Mouse (Mus musculus): ENCODE data around the gene Tbc1d10b. TPM values are rescaled to one million over a fixed set of nuclear protein-coding genes. Genes with fewer than 3 reads are reported as not detected.

Tbc1d10b gene
- polyA plus RNA-seq, 1 experiment: 83.3 TPM

DNA sequence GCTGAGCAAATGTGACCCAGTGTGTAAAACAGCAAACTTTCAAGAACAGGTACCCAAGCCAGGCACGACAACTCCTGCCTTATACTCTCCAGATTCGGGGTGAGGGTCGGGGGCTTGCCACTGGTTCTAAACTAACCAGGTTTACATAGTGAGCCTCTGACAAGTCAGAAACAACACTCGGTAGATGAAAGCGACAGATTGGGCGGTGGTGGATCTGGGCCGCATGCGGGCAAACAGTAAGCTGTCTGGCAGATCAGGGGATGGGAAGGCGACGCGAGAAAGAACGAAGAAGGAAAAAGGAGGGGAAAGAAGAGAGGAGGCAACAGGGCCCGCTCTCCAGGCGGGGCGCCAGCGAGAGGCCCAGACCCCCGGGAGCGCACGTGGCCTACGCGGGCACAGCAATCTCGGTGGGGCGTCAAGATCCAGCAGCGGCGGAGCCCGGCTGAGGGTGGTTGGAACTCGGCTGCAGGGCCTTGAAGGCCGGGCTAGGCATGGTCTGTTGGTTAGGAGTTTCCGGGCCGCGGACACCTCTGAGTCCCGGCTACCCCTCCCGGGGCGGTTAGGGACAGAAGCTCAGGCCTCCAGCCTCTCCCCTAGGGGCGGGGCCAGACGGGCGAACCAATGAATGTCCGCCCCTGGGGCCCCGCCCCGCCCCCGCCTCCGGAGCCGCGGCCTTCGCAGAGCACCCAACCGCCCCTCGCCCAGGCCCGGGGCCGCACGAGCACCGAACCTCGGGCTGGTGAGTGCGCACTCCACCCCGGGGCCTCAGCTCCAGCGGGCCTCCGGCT lies 35.8 kb upstream of the Tbc1d10b start, which contains the start of gene Zfp771:
Gene Zfp771 (plus strand): TSS at position 405 of the 788 bp plus-strand sequence.
- Histone ChIP-seq H3K4me3 (replicated peaks) (peak within 1 kb of the TSS; percentile 96), H3K36me3 (replicated peaks; ENCODE audit: low read length) (peaks cover 37% of the 10 kb centered on the region), H3K27me3 (replicated peaks) (no peaks in the 10 kb centered on the region), H3K9me3 (peaks cover 5% of the 10 kb centered on the region; the same call in 1 of the 2 replicates), H3K4me1 (peaks cover 47% of the 10 kb centered on the region)
- TF ChIP-seq GATA1 (IDR thresholded peaks at IDR 0.05; ENCODE audit: borderline replicate concordance, low read length): no peak
- TF ChIP-seq FLI1 (IDR thresholded peaks at IDR 0.05; ENCODE audit: low read length): no peak

DNA sequence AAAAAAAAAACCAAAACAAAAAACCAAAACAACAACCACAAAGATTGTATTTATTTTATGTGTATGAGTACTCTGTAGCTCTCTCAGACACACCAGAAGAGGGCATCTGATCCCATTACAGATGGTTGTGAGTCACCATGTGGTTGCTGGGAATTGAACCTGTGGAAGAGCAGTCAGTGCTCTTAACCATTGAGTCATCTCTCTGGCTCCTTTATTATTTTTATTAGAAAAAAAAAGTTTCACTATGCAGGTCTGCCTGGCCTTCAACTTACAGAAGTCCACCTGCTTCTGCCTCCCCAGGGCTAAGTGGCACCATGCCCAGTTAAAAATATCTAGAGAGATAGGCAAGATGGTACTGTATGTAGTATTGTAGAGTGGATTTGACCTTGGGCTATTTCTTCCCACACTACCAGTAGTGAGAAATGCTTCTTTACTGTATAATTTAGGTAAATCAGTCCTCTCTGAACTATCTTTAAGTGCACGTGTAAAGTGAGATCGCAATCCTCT lies 35.1 kb upstream of the Tbc1d10b start:
- peaks cover 50% of the 10 kb centered on the region for H3K4me1 ChIP-seq
- peaks cover 38% of the 10 kb centered on the region for H3K36me3 ChIP-seq (replicated peaks; ENCODE audit: low read length)
- H3K4me3 ChIP-seq (replicated peaks): peak overlapping the region; percentile 96
- no peaks in the 10 kb centered on the region for H3K27me3 ChIP-seq (replicated peaks)
- peaks cover 5% of the 10 kb centered on the region; the same call in 1 of the 2 replicates for H3K9me3 ChIP-seq
- no peak for TF ChIP-seq FLI1 (IDR thresholded peaks at IDR 0.05; ENCODE audit: low read length)
- TF ChIP-seq GATA1 (IDR thresholded peaks at IDR 0.05; ENCODE audit: borderline replicate concordance, low read length): no peak

DNA sequence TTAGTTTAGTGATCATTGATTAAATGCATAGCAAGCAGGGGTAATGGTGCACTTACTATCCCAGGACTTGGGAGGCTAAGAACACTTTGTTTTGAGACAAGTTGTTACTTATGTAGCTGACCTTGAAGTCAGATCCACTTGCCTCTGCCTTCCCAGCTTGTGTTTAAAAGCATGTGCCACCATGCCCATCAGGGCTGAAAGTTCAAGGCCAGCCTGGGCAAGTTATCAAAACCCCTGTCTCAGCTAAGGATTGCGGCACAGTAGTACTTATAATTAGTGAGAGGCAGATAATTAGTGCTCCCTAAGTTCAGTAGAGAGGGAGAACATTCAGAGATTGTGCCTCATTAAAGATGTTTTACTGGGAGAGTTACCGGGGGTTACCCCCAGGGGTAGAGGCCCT lies 26.5 kb upstream of the Tbc1d10b start:
- TF ChIP-seq GATA1 (IDR thresholded peaks at IDR 0.05; ENCODE audit: borderline replicate concordance, low read length): no peak
- no peak for TF ChIP-seq FLI1 (IDR thresholded peaks at IDR 0.05; ENCODE audit: low read length)
- peaks cover 66% of the 10 kb centered on the region for H3K4me1 ChIP-seq
- peak overlapping the region; percentile 3 for H3K4me3 ChIP-seq (replicated peaks)
- H3K27me3 ChIP-seq (replicated peaks): no peaks in the 10 kb centered on the region
- H3K36me3 ChIP-seq (replicated peaks; ENCODE audit: low read length): peaks cover 57% of the 10 kb centered on the region
- H3K9me3 ChIP-seq: no peaks in the 10 kb centered on the region

DNA sequence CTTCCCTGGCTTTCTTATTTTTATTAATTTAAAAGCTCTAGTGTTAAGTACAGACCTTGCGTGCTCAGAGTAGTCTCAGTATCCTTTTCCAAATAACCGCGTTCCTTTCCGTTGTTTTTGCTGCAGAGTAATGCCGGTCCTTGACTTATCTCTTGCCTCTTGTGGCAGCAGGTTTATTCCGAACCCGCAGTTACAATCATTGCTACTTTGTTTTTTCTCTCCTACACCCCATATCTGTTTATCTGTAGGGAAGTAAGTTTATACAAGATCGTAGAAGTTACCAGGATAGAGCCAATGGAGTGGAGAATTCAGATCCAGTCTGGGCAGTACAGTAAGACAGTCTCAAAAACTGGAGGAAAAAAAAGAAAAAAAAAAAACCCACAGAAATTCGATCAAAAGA lies 25.5 kb upstream of the Tbc1d10b start:
- Histone ChIP-seq H3K36me3 (replicated peaks; ENCODE audit: low read length) (peaks cover 62% of the 10 kb centered on the region), H3K4me3 (replicated peaks) (peak overlapping the region; percentile 100), H3K9me3 (no peaks in the 10 kb centered on the region), H3K27me3 (replicated peaks) (no peaks in the 10 kb centered on the region), H3K4me1 (peaks cover 75% of the 10 kb centered on the region)
- TF ChIP-seq GATA1 (IDR thresholded peaks at IDR 0.05; ENCODE audit: borderline replicate concordance, low read length) (no peak), FLI1 (IDR thresholded peaks at IDR 0.05; ENCODE audit: low read length) (no peak)

DNA sequence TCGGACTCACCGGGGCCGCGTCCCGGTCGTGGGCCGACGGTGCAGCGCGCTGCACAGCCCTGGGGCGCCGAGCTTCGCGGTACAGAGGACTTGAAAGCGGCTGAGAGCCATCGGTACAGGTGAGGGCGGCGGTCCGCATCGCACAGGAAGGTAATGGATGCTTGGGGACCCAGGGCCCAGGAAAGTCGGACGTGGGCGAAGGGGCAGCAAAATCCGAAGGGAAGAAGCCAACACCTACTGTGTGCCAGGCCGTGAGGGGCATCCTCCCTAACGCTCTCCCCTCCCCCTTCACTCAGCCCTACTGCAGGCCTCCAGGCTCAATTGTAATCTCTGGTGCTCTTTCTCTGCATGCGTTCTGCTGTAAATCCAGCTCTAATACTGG lies 25.1 kb upstream of the Tbc1d10b start:
- Histone ChIP-seq H3K4me3 (replicated peaks) (peak overlapping the region; percentile 100), H3K27me3 (replicated peaks) (no peaks in the 10 kb centered on the region), H3K4me1 (peaks cover 74% of the 10 kb centered on the region), H3K9me3 (no peaks in the 10 kb centered on the region), H3K36me3 (replicated peaks; ENCODE audit: low read length) (peaks cover 58% of the 10 kb centered on the region)
- TF ChIP-seq GATA1 (IDR thresholded peaks at IDR 0.05; ENCODE audit: borderline replicate concordance, low read length): no peak
- TF ChIP-seq FLI1 (IDR thresholded peaks at IDR 0.05; ENCODE audit: low read length): no peak

DNA sequence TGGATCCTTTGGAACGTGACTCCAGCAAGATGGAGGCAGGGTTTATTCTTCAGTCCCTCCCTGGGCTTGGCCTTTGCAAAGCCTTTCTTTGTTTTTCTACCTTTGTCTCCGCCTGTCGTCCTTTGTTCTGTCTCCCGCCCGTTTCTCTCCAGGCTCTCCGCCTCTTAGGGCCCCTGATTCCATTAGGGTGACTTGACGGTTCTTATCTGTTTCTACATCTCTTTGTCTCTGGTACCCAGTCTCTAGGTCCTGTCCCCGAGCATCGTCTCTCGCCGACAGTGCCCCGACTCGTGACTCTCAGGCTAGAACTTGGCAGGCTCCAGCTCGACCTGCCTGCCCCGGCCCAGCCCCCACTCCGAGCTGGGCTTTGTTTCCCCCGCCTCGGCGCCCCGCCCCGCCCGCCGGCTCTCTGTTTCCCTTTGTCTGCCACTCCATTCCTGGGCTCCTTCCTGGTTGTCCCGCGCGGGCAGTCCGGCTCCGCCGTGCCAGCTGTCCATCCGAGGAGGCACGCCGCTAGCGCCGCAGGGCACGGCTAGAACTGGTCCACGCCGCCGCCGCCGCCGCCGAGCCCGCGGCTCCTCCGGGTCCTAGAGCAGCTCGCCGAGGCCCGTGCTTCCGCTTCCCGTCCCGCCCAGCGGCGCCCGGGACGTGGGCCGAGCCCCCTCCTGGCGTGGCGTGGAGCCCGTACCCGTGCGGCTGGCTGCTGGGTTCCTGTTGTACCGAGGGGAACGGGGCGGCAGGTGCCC lies 24.5 kb upstream of the Tbc1d10b start, which contains the start of the genes Zfp553 and Sept1:
Gene Zfp553 (plus strand): TSS at position 440 of the 746 bp plus-strand sequence.
Gene Sept1 (minus strand): TSS at position 509 of the 746 bp plus-strand sequence.
- TF ChIP-seq FLI1 (IDR thresholded peaks at IDR 0.05; ENCODE audit: low read length): no peak
- no peak; the same call in 2 of the 3 replicates for TF ChIP-seq GATA1 (IDR thresholded peaks at IDR 0.05; ENCODE audit: borderline replicate concordance, low read length)
- H3K27me3 ChIP-seq (replicated peaks): no peaks in the 10 kb centered on the region
- peaks cover 53% of the 10 kb centered on the region for H3K36me3 ChIP-seq (replicated peaks; ENCODE audit: low read length)
- no peaks in the 10 kb centered on the region for H3K9me3 ChIP-seq
- H3K4me3 ChIP-seq (replicated peaks): peak within 1 kb of the TSS; percentile 100
- peaks cover 73% of the 10 kb centered on the region for H3K4me1 ChIP-seq

DNA sequence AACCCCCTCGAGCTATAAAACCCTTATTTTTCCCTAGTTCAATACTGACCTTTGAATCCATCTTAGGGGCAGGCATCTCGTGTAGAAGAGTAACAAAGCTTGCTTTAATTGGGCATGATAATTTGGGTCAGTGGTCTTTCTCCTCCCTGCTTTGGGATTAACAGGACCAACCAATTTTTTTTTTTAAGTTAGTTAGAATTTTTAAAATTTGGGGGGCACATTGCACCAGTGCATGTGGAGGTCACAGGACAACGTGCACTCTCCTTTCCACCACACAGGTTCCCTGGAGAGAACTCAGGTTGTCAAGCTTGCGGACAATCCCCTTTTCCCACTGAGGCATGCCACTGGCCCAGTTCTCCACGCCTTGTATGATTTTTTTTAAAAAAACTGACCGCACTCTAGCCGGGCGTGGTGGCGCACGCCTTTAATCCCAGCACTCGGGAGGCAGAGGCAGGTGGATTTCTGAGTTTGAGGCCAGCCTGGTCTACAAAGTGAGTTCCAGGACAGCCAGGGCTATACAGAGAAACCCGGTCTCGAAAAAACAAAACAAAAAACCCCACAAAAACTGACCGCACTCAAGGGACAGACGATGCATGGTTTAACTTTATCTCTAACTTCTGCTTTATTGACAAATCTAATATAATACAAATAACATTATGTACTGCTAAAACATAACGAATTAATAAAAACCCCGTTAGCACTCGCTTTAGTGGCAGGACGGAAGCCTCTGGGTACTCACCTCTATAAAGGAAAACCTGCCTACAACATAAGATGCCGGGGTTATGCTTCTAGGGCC lies 23.8 kb upstream of the Tbc1d10b start:
- peak overlapping the region; percentile 100 for H3K4me3 ChIP-seq (replicated peaks)
- H3K9me3 ChIP-seq: no peaks in the 10 kb centered on the region
- H3K36me3 ChIP-seq (replicated peaks; ENCODE audit: low read length): peaks cover 46% of the 10 kb centered on the region
- TF ChIP-seq FLI1 (IDR thresholded peaks at IDR 0.05; ENCODE audit: low read length) (no peak), GATA1 (IDR thresholded peaks at IDR 0.05; ENCODE audit: borderline replicate concordance, low read length) (no peak)
- peaks cover 73% of the 10 kb centered on the region for H3K4me1 ChIP-seq
- H3K27me3 ChIP-seq (replicated peaks): no peaks in the 10 kb centered on the region

DNA sequence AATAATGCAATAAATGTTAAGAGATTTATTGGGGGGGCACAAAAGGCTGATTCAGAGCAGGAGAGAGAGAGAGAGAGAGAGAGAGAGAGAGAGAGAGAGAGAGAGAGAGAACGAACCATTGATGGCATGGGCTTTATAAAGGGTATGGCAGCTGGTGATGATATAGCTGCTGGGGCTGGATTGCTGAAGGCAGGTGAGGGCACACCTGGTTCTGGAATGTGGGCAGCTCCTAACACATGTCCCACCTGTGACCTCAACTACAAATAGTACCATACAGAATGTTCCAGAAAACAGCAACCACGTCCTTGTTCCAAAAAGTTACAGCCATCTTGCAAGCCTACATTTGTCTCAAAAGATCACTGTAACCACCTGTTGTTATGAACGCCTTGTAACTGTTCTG lies 23.1 kb upstream of the Tbc1d10b start:
- TF ChIP-seq GATA1 (IDR thresholded peaks at IDR 0.05; ENCODE audit: borderline replicate concordance, low read length) (no peak), FLI1 (IDR thresholded peaks at IDR 0.05; ENCODE audit: low read length) (no peak)

More for the DNA sequence above, 23.1 kb upstream of the Tbc1d10b start:
- H3K36me3 ChIP-seq (replicated peaks; ENCODE audit: low read length): peaks cover 39% of the 10 kb centered on the region
- peak overlapping the region; percentile 100 for H3K4me3 ChIP-seq (replicated peaks)
- no peaks in the 10 kb centered on the region for H3K9me3 ChIP-seq
- H3K27me3 ChIP-seq (replicated peaks): no peaks in the 10 kb centered on the region
- peaks cover 73% of the 10 kb centered on the region for H3K4me1 ChIP-seq

All from megakaryocyte, embryonic 14.5 days (primary cell).